32 mouse cellular contexts compared by ENCODE assay signal in the genomic region with DNA sequence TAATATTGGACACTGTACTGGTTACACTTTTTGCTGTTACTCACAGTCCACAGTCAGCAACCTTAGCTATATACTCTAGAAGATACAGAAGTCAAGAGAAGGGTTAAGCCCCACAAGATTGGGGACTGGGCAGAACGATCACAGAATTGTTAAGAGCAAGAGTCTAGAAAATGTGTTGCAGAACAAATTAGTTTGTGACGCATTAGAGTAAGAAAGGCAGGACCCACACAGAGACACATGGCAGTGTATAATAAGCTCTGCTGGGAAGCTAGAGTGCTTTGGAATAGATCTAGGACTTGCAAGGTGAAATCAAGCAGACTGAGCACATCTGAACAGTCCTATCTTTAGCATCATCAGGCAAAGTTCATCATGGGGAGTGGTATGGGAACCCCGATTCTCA. TPM values are rescaled to one million over a fixed set of nuclear protein-coding genes. Genes with fewer than 3 reads are reported as not detected.
"Had no signal": no experiment of that assay in that cellular context is flagged by ENCODE, and none has a peak within 500 bp of the region (broad histone marks: within the 10 kb centered on the region; RNA-seq: fewer than 3 reads in every experiment).

No protein-coding gene starts in this region.

- H3K27me3 ChIP-seq: limb, embryonic 12.5 days; limb, embryonic 13.5 days; limb, embryonic 15.5 days; liver, embryonic 12.5 days; liver, embryonic 13.5 days; liver, embryonic 15.5 days; lung, embryonic 15.5 days; megakaryocyte, embryonic 14.5 days; midbrain, embryonic 12.5 days; midbrain, embryonic 13.5 days; midbrain, embryonic 15.5 days; neural tube, embryonic 12.5 days; neural tube, embryonic 13.5 days had no signal

- DNase-seq: left cerebral cortex, postnatal 4 days; liver; liver, embryonic 13.5 days; liver, postnatal 0 days; lung, adult 18-20 months; lung, adult 2 months; lung, embryonic 14.5 days; lung, postnatal 10 days; lung, postnatal 14 days; lung, postnatal 36 days; lung, postnatal 4 days had no signal

- H3K4me2 ChIP-seq: limb, embryonic 12.5 days; limb, embryonic 13.5 days; limb, embryonic 15.5 days; liver, embryonic 11.5 days; liver, embryonic 12.5 days; liver, embryonic 13.5 days; liver, embryonic 15.5 days; lung, embryonic 14.5 days; lung, embryonic 15.5 days; midbrain, embryonic 12.5 days; midbrain, embryonic 13.5 days; midbrain, embryonic 15.5 days; neural tube, embryonic 12.5 days; neural tube, embryonic 13.5 days had no signal

- H3K27ac ChIP-seq: limb, embryonic 10.5 days; limb, embryonic 12.5 days; limb, embryonic 13.5 days; limb, embryonic 15.5 days; liver, embryonic 12.5 days; liver, embryonic 13.5 days; liver, embryonic 14.5 days; liver, embryonic 15.5 days; lung, embryonic 15.5 days; macrophage; midbrain, embryonic 10.5 days; midbrain, embryonic 12.5 days; midbrain, embryonic 13.5 days; midbrain, embryonic 15.5 days; neural tube, embryonic 12.5 days; neural tube, embryonic 13.5 days had no signal

- H3K36me3 ChIP-seq: limb, embryonic 10.5 days; limb, embryonic 12.5 days; limb, embryonic 13.5 days; limb, embryonic 15.5 days; liver, embryonic 12.5 days; liver, embryonic 13.5 days; liver, embryonic 15.5 days; lung, embryonic 15.5 days; midbrain, embryonic 10.5 days; midbrain, embryonic 12.5 days; midbrain, embryonic 13.5 days; midbrain, embryonic 15.5 days; neural tube, embryonic 12.5 days; neural tube, embryonic 13.5 days had no signal

- H3K9ac ChIP-seq: limb, embryonic 12.5 days; limb, embryonic 13.5 days; limb, embryonic 15.5 days; liver, embryonic 12.5 days; liver, embryonic 13.5 days; liver, embryonic 14.5 days; liver, embryonic 15.5 days; liver, postnatal 0 days; lung, embryonic 14.5 days; lung, embryonic 15.5 days; midbrain, embryonic 12.5 days; midbrain, embryonic 13.5 days; midbrain, embryonic 15.5 days; neural tube, embryonic 12.5 days; neural tube, embryonic 13.5 days had no signal

- H3K4me3 ChIP-seq: limb, embryonic 10.5 days; limb, embryonic 12.5 days; limb, embryonic 13.5 days; limb, embryonic 15.5 days; liver, embryonic 12.5 days; liver, embryonic 13.5 days; liver, embryonic 15.5 days; lung, embryonic 15.5 days; megakaryocyte, embryonic 14.5 days; midbrain, embryonic 10.5 days; midbrain, embryonic 12.5 days; midbrain, embryonic 13.5 days; midbrain, embryonic 15.5 days; myocyte; neural tube, embryonic 12.5 days; neural tube, embryonic 13.5 days had no signal

- H3K9me3 ChIP-seq: limb, embryonic 10.5 days; limb, embryonic 12.5 days; limb, embryonic 13.5 days; limb, embryonic 15.5 days; liver, embryonic 12.5 days; liver, embryonic 13.5 days; liver, embryonic 15.5 days; lung, embryonic 15.5 days; megakaryocyte, embryonic 14.5 days; midbrain, embryonic 10.5 days; midbrain, embryonic 12.5 days; midbrain, embryonic 13.5 days; midbrain, embryonic 15.5 days; neural tube, embryonic 12.5 days; neural tube, embryonic 13.5 days had no signal

- ATAC-seq: liver, embryonic 12.5 days; liver, postnatal 0 days; lung, postnatal 0 days; midbrain, embryonic 13.5 days; midbrain, embryonic 15.5 days; midbrain, embryonic 16.5 days had no signal

- H3K4me1 ChIP-seq: limb, embryonic 10.5 days; limb, embryonic 12.5 days; limb, embryonic 13.5 days; limb, embryonic 15.5 days; liver, embryonic 12.5 days; liver, embryonic 13.5 days; liver, embryonic 15.5 days; lung, embryonic 15.5 days; megakaryocyte, embryonic 14.5 days; neural tube, embryonic 12.5 days had no signal

RNA-seq across cellular contexts. Expression of gene Ndst3, which starts 29.4 kb away (rescaled TPM):
- total RNA-seq: monocyte, adult 5-6 weeks had no signal
- polyA plus RNA-seq: macrophage had no signal
